Mouse (Mus musculus): ENCODE measurements around the gene Tab1. TPM values are rescaled to one million over a fixed set of nuclear protein-coding genes. Genes with fewer than 3 reads are reported as not detected.

The Tab1 gene
- polyA plus RNA-seq, 1 experiment from 2014 or later = 32.2 TPM

DNA sequence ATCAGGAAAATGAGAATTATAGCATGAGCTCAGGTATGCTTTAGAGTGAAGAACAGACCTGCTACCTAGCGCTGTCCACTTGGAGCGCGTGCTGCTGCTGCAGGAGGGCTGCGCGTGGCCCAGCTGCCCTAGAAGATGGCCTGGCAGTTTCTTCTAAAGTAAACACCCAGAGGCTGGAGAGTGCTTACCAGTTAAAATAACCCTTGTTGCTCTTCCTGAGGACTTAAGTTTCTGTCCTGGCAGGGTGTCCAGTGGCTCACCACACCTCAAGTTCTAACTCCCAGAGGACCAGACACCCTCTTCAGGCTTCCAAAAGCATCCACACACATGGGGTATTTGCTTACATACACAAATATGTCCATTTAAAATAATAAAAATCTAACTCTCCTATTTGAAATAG is 12.5 kb downstream of the Tab1 start:
- Histone ChIP-seq H3K9me3 (ENCODE audit: control insufficient read depth, low read depth, low read length) (no peaks in the 10 kb centered on the region), H3K27ac (ENCODE audit: low read length) (no peak overlapping the region), H3K4me2 (replicated peaks; ENCODE audit: low read depth, low read length) (no peak overlapping the region), H3K4me3 (ENCODE audit: low read depth, low read length) (no peak overlapping the region), H3K4me1 (ENCODE audit: control insufficient read depth, insufficient read depth, low read length) (no peaks in the 10 kb centered on the region), H3K27me3 (ENCODE audit: control insufficient read depth, insufficient read depth, low read length) (no peaks in the 10 kb centered on the region), H3K9ac (replicated peaks; ENCODE audit: low read depth, low read length) (no peak overlapping the region), H3K36me3 (ENCODE audit: control insufficient read depth, insufficient read depth, low read length) (peaks cover 18% of the 10 kb centered on the region; the same call in 1 of the 2 replicates)
- WGBS = 88% methylated on average over 5 of the region's 5 CpGs
- ATAC-seq (ENCODE audit: insufficient number of reproducible peaks, insufficient read depth, low FRiP score, low read depth) = no peak

DNA sequence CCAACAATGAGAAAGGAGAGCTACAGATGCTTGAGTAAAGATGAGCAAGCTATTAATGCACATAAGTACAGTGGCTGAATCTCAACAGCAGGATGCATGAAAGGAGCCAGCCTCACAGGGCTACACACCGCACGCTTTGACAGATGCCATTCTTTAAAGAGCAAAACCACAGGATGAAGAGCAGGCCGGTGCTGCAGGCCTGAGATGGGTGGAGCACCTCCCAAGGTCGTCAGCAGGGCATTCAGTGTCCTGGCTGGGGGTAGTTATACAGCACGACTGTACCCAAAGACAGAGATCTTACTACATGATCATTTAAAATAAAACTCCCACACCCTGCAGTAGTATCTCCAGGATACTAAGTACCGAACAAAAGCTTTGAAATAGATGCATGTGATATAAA is 13.2 kb downstream of the Tab1 start:
- Histone ChIP-seq H3K36me3 (ENCODE audit: control insufficient read depth, insufficient read depth, low read length) (peaks cover 25% of the 10 kb centered on the region), H3K4me2 (replicated peaks; ENCODE audit: low read depth, low read length) (no peak overlapping the region), H3K9ac (replicated peaks; ENCODE audit: low read depth, low read length) (no peak overlapping the region), H3K9me3 (ENCODE audit: control insufficient read depth, low read depth, low read length) (no peaks in the 10 kb centered on the region), H3K27me3 (ENCODE audit: control insufficient read depth, insufficient read depth, low read length) (no peaks in the 10 kb centered on the region), H3K4me1 (ENCODE audit: control insufficient read depth, insufficient read depth, low read length) (no peaks in the 10 kb centered on the region), H3K27ac (ENCODE audit: low read length) (no peak overlapping the region), H3K4me3 (ENCODE audit: low read depth, low read length) (no peak overlapping the region)
- no peak for ATAC-seq (ENCODE audit: insufficient number of reproducible peaks, insufficient read depth, low FRiP score, low read depth)
- WGBS = 53% methylated on average over 6 of the region's 6 CpGs

- Histone ChIP-seq H3K9me3 (ENCODE audit: control insufficient read depth, low read depth, low read length) (no peaks in the 10 kb centered on the region), H3K36me3 (ENCODE audit: control insufficient read depth, insufficient read depth, low read length) (peaks cover 25% of the 10 kb centered on the region), H3K27me3 (ENCODE audit: control insufficient read depth, insufficient read depth, low read length) (no peaks in the 10 kb centered on the region), H3K9ac (replicated peaks; ENCODE audit: low read depth, low read length) (no peak overlapping the region), H3K4me1 (ENCODE audit: control insufficient read depth, insufficient read depth, low read length) (no peaks in the 10 kb centered on the region), H3K4me3 (ENCODE audit: low read depth, low read length) (no peak overlapping the region), H3K27ac (ENCODE audit: low read length) (no peak overlapping the region), H3K4me2 (replicated peaks; ENCODE audit: low read depth, low read length) (no peak overlapping the region)
- no peak for ATAC-seq (ENCODE audit: insufficient number of reproducible peaks, insufficient read depth, low FRiP score, low read depth)
- WGBS = 88% methylated on average over 14 of the region's 14 CpGs
Measured at GRCm38 (mm10) chr15:80147090-80147489, 14.2 kb downstream of the Tab1 start.

GRCm38 (mm10) chr15:80147511-80147910 is 14.6 kb downstream of the Tab1 start:
- Histone ChIP-seq H3K4me2 (replicated peaks; ENCODE audit: low read depth, low read length) (no peak overlapping the region), H3K36me3 (ENCODE audit: control insufficient read depth, insufficient read depth, low read length) (peaks cover 25% of the 10 kb centered on the region), H3K4me1 (ENCODE audit: control insufficient read depth, insufficient read depth, low read length) (no peaks in the 10 kb centered on the region), H3K4me3 (ENCODE audit: low read depth, low read length) (no peak overlapping the region), H3K27ac (ENCODE audit: low read length) (no peak overlapping the region), H3K9me3 (ENCODE audit: control insufficient read depth, low read depth, low read length) (no peaks in the 10 kb centered on the region), H3K27me3 (ENCODE audit: control insufficient read depth, insufficient read depth, low read length) (no peaks in the 10 kb centered on the region), H3K9ac (replicated peaks; ENCODE audit: low read depth, low read length) (no peak overlapping the region)
- WGBS = 59% methylated on average over 5 of the region's 5 CpGs
- ATAC-seq (ENCODE audit: insufficient number of reproducible peaks, insufficient read depth, low FRiP score, low read depth) = no peak

DNA sequence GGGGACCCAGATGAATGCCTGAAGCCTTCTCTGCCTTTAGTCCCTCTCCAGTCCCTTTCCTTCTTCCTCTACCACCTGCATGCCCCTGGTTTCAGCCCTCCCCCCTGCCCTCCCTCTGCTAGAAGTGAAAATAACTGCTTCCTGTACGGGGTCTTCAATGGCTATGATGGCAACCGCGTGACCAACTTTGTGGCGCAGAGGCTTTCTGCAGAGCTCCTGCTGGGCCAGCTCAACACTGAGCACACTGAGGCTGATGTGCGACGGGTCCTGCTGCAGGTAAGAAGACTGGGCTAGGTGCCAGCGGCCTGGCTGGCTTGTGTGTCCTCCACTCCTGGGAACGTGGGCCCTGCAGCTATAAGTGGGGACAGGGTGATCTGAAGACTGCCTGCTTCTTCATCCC is 15.6 kb downstream of the Tab1 start:
- Histone ChIP-seq H3K9ac (replicated peaks; ENCODE audit: low read depth, low read length) (no peak overlapping the region), H3K4me3 (ENCODE audit: low read depth, low read length) (no peak overlapping the region), H3K27me3 (ENCODE audit: control insufficient read depth, insufficient read depth, low read length) (no peaks in the 10 kb centered on the region), H3K4me2 (replicated peaks; ENCODE audit: low read depth, low read length) (no peak overlapping the region), H3K4me1 (ENCODE audit: control insufficient read depth, insufficient read depth, low read length) (no peaks in the 10 kb centered on the region), H3K9me3 (ENCODE audit: control insufficient read depth, low read depth, low read length) (no peaks in the 10 kb centered on the region), H3K36me3 (ENCODE audit: control insufficient read depth, insufficient read depth, low read length) (peaks cover 33% of the 10 kb centered on the region), H3K27ac (ENCODE audit: low read length) (no peak overlapping the region)
- WGBS = 85% methylated on average over 8 of the region's 8 CpGs
- no peak for ATAC-seq (ENCODE audit: insufficient number of reproducible peaks, insufficient read depth, low FRiP score, low read depth)

DNA sequence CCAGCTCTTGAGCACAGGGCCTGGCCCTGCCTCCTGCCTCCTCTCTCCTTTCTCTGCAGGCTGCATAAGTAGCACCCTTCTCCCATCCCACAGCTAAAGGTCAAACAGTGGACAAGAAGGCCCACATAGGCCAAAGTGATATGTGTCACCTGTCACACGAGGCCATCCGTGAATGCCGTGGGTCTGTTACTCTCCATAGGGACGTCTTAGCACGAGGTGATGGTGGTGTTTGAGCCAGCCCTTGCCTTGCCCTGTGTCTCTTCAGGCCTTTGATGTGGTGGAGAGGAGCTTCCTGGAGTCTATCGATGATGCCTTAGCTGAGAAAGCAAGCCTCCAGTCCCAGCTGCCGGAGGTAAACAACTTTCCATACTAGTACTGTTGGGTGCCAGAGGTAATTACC is 16.6 kb downstream of the Tab1 start:
- H3K36me3 ChIP-seq (ENCODE audit: control insufficient read depth, insufficient read depth, low read length) = peaks cover 42% of the 10 kb centered on the region
- no peaks in the 10 kb centered on the region for H3K9me3 ChIP-seq (ENCODE audit: control insufficient read depth, low read depth, low read length)
- no peak overlapping the region for H3K9ac ChIP-seq (replicated peaks; ENCODE audit: low read depth, low read length)
- H3K27ac ChIP-seq (ENCODE audit: low read length) = no peak overlapping the region
- no peaks in the 10 kb centered on the region for H3K27me3 ChIP-seq (ENCODE audit: control insufficient read depth, insufficient read depth, low read length)
- no peaks in the 10 kb centered on the region for H3K4me1 ChIP-seq (ENCODE audit: control insufficient read depth, insufficient read depth, low read length)
- no peak for ATAC-seq (ENCODE audit: insufficient number of reproducible peaks, insufficient read depth, low FRiP score, low read depth)
- no peak overlapping the region for H3K4me2 ChIP-seq (replicated peaks; ENCODE audit: low read depth, low read length)
- WGBS = 84% methylated on average over 7 of the region's 7 CpGs
- H3K4me3 ChIP-seq (ENCODE audit: low read depth, low read length) = no peak overlapping the region

DNA sequence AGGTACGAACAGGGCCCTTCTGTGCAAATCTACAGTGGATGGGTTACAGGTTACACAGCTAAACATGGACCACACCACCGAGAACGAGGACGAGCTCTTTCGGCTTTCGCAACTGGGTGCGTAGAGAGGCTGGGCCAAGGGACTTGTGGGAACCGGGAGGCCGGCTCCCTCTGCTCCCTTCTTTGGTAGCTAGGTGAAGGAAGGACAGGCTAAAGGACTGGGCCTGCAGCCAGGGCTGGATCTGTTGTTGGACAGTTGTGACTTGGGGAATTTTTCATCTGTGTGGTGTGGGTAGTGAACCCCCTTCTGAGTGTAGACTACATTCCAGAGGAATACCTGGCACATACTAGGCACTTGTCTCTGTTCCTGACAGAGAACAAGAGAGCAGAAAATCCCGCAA is 19.7 kb downstream of the Tab1 start:
- Histone ChIP-seq H3K4me3 (ENCODE audit: low read depth, low read length) (no peak overlapping the region), H3K27ac (ENCODE audit: low read length) (no peak overlapping the region), H3K4me1 (ENCODE audit: control insufficient read depth, insufficient read depth, low read length) (no peaks in the 10 kb centered on the region; the same call in 1 of the 2 replicates), H3K27me3 (ENCODE audit: control insufficient read depth, insufficient read depth, low read length) (no peaks in the 10 kb centered on the region), H3K4me2 (replicated peaks; ENCODE audit: low read depth, low read length) (no peak overlapping the region), H3K9ac (replicated peaks; ENCODE audit: low read depth, low read length) (no peak overlapping the region), H3K36me3 (ENCODE audit: control insufficient read depth, insufficient read depth, low read length) (peaks cover 63% of the 10 kb centered on the region), H3K9me3 (ENCODE audit: control insufficient read depth, low read depth, low read length) (no peaks in the 10 kb centered on the region)
- 87% methylated on average over 10 of the region's 10 CpGs for WGBS
- ATAC-seq (ENCODE audit: insufficient number of reproducible peaks, insufficient read depth, low FRiP score, low read depth) = no peak

GRCm38 (mm10) chr15:80153757-80154156 is 20.8 kb downstream of the Tab1 start:
- no peaks in the 10 kb centered on the region for H3K27me3 ChIP-seq (ENCODE audit: control insufficient read depth, insufficient read depth, low read length)
- H3K4me1 ChIP-seq (ENCODE audit: control insufficient read depth, insufficient read depth, low read length) = peaks cover 4% of the 10 kb centered on the region; the same call in 1 of the 2 replicates
- H3K9me3 ChIP-seq (ENCODE audit: control insufficient read depth, low read depth, low read length) = no peaks in the 10 kb centered on the region
- ATAC-seq (ENCODE audit: insufficient number of reproducible peaks, insufficient read depth, low FRiP score, low read depth) = no peak
- H3K9ac ChIP-seq (replicated peaks; ENCODE audit: low read depth, low read length) = no peak overlapping the region
- H3K4me3 ChIP-seq (ENCODE audit: low read depth, low read length) = no peak overlapping the region
- 77% methylated on average over 11 of the region's 11 CpGs for WGBS
- H3K36me3 ChIP-seq (ENCODE audit: control insufficient read depth, insufficient read depth, low read length) = peaks cover 64% of the 10 kb centered on the region
- H3K4me2 ChIP-seq (replicated peaks; ENCODE audit: low read depth, low read length) = no peak overlapping the region
- H3K27ac ChIP-seq (ENCODE audit: low read length) = no peak overlapping the region

DNA sequence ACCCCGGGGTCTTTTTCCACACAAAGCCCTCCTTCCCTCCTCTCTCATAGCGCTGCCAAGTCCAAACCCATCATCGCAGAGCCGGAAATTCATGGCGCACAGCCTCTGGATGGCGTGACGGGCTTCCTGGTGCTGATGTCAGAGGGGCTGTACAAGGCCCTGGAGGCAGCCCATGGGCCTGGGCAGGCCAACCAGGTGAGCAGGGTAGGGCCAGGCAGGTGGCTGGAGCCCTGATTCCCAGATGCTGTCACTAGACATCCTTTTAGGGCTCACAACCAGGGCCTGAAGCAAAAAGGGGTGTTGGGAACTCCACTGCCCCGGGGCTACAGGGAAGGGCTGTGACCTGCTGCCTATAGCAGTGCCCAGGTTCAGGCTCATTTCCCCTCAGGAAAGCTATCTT is 22.8 kb downstream of the Tab1 start:
- Histone ChIP-seq H3K4me3 (ENCODE audit: low read depth, low read length) (no peak overlapping the region), H3K9me3 (ENCODE audit: control insufficient read depth, low read depth, low read length) (no peaks in the 10 kb centered on the region), H3K27ac (ENCODE audit: low read length) (no peak overlapping the region), H3K36me3 (ENCODE audit: control insufficient read depth, insufficient read depth, low read length) (peaks cover 58% of the 10 kb centered on the region), H3K4me2 (replicated peaks; ENCODE audit: low read depth, low read length) (no peak overlapping the region), H3K4me1 (ENCODE audit: control insufficient read depth, insufficient read depth, low read length) (peaks cover 11% of the 10 kb centered on the region; the same call in 1 of the 2 replicates), H3K27me3 (ENCODE audit: control insufficient read depth, insufficient read depth, low read length) (no peaks in the 10 kb centered on the region), H3K9ac (replicated peaks; ENCODE audit: low read depth, low read length) (no peak overlapping the region)
- 92% methylated on average over 8 of the region's 8 CpGs for WGBS
- ATAC-seq (ENCODE audit: insufficient number of reproducible peaks, insufficient read depth, low FRiP score, low read depth) = no peak

Data from stomach, embryonic 14.5 days (tissue).